Mouse (Mus musculus): Measurements from ENCODE around the gene Mefv. TPM values are rescaled to one million over a fixed set of nuclear protein-coding genes. Genes with fewer than 3 reads are reported as not detected.
A peak's percentile ranks its signal among the peaks of the same experiment; 100 is the strongest.
"Not testable (repeated sequence)": the region's sequence is repeated elsewhere in the genome, so short reads cannot be mapped to it uniquely, and the experiment has no call there.

The Mefv gene
- total RNA-seq (2022) = under 1 TPM in 1 of 4 experiments, not detected in 3; 0.19 TPM

DNA sequence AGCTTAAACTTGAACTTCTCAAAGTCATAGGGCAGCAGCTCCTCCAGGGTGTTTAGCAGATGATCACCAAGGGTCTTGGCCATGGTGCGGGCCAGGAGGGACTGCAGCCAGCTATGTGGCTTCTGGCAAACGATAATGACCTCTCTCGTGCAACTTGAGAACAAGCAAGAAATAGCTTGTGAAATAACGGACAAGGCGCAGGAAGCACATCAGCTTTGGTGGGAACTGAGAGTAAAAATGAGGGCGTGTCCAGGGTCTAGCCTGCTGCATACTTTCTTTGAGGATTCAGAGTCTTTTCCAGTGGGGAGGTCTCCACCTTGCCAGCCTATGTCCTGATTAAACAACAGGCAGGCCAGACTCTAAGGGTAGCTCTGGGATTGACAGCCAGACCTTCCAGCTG is at the start of gene Mefv:
Mefv (minus strand) TSS at position 118 of the 400 bp plus-strand sequence.
- no peak for DNase-seq

GRCm38 (mm10) chr16:3748976-3749375 is 31.1 kb upstream of the Mefv start:
- no peak for DNase-seq

DNA sequence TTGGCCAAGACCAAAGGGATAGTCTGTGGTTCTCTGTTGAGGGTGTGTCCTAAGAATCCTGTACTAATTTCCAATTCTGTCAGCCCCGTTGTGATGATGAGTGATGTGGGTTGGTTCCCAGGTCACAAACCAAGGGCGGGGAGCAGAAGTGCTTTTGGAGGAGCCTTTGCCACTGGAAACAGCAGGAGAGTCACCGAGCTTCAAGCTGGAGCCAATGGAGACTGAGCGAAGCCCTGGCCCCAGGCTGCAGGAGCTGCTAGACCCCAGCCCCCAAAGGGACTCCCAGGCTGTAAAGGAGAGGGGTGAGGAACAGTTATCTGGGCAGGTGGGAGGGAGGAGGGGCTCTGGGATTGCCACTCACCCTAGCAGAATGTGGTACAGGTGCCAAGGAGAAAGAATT is 27.8 kb upstream of the Mefv start:
- no peak for DNase-seq

GRCm38 (mm10) chr16:3744186-3744700 is 26.3 kb upstream of the Mefv start:
- DNase-seq = no peak

- peak; percentile 94 for DNase-seq
Measured at GRCm38 (mm10) chr16:3743503-3744185, 25.7 kb upstream of the Mefv start, which contains the start of gene Zfp263. Gene Zfp263, plus strand, starts transcription at chr16:3744093.

GRCm38 (mm10) chr16:3742466-3742865 is 24.6 kb upstream of the Mefv start:
- no peak for DNase-seq

DNA sequence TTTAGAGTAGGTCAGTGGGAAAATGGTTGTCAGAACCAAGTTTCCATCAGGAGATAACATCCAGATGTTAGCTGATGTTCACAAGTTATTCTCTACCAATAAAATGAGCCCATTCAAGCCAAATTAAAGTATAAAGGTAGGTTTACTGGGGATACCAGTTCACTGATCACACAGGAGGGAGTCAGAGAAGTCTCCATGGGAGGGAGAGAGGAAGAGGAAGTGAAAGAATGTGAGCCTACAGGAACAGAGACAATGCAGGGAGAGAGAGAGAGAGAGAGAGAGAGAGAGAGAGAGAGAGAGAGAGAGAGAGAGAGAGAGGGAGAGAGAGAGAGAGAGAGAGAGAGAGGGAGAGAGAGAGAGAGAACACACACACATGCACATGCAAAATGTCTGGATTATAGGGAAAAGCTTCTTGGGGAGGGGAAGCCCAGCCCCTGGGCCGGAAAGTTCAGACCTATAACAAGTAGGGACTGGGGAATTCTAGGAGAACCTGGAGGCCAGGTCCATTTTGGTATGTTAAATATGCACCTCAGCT is 15.4 kb upstream of the Mefv start:
- no peak for DNase-seq

DNA sequence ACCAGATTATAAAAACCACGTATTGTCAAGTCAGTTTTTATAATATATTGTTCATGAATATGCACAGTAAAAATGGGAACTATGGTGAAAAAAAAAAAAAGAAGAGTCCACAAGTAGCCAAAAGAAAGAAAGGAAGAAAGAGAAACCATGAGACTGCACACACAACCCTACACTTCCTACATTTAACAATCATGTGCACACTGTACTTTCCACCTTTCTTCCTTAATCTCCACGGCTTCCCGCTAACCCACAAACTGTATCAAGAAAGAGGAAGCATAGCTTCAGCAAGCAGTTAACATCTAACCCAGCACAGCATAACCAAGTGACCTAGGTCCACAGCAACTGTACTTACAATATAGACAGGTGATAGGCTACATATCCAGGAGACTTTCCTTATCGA is 14.7 kb upstream of the Mefv start:
- DNase-seq = no peak

GRCm38 (mm10) chr16:3727980-3728720 is 10.3 kb upstream of the Mefv start:
- no peak for DNase-seq

DNA sequence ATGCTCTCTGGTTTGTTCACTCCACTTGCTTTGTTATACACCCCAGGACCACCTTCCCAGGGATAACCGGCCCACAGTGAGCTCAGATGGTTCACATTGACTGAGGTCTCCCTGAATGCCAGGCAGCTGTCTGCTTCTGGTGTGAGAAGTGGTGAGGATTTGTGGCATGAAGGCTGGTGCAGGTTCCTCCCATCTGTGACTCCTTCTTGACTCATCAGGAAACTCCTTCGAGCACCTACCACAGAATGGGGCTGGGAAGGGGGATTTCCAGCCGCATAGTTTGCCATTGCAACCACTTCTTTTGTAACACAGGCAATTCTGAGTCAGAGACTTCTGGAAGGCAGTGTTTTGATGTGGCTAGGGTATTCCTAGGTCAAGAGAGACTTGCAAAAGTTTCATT is 5.3 kb upstream of the Mefv start:
- no peak for DNase-seq

DNA sequence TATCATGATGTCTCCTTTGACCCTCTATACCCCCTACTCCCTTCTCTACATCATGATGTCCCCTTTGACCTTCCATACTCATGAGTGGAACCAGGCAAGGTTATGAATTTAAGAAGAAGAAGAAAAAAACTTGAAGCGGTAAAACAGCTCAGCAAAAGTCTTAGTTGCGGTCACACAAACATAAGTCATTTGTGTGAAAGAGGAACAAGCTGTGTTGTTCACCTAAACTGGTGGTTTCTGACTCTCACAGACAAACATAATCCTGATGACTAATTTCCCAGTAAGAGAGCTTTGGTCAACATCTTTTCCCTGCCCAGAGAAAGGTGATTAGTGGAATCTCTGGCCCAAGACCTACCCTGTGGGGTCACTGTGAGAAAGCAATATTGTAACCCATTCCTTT is 3.2 kb downstream of the Mefv start:
- no peak for DNase-seq

DNA sequence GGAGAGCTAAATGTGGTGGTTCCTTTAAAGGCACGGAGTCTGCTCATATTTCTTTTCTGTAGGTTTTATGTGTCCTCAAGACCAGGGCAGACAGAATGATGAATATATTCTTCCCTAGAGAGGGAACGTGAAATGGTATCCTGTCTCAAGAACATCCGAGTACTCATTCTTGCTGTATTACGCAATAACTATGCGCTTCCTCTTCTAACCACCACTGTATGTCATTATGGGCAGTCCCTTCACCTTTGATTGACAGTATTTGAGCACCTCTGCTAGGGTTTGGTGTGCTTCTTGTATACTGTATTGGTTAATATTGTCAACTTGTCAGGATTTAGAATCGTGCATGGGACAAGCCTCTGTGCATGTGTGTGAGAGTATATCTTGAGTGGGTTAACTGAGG is 11.2 kb downstream of the Mefv start:
- no peak for DNase-seq

GRCm38 (mm10) chr16:3700893-3701292 is 17.0 kb downstream of the Mefv start:
- no peak for DNase-seq

DNA sequence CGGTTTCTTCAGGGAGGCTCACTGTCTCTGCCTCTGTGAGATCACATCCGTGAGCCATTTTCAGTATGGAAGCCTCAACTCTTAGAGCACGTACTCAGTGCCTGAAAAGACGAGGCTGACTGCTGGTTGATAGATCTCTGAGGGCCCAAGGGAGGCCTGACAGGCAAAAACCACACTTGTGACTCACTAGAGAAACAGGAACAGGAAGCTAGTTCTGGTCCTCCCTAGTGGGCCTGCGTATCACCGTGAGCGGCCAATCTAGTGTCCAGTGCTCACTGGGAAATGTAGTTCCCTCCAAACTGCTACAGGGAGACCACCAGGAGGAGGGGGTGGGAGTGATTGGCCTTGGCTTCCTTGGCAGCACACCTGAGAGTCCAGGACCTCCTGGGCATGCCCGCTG is 18.6 kb downstream of the Mefv start:
- DNase-seq = no peak

- not testable (repeated sequence) for DNase-seq
Measured at GRCm38 (mm10) chr16:3689608-3690007, 28.3 kb downstream of the Mefv start.

Other genes starting within 250 kb of the Mefv start
- not detected for gene Olfr161, start 127.1 kb downstream of the Mefv start, total RNA-seq (2022)
- gene Zfp263, start 26.0 kb upstream of the Mefv start, total RNA-seq (2022) = 10 to 100 TPM; 19.2 to 33.5 (median 28.1) TPM
- gene Olfr15, start 112.8 kb upstream of the Mefv start, total RNA-seq (2022) = not detected
- 10 to 100 TPM in 2 of 4 experiments, 1 to 10 TPM in 2; 6.2 to 22.0 (median 13.8) TPM for gene Zfp174, start 129.2 kb upstream of the Mefv start, total RNA-seq (2022)
- gene Naa60, start 154.3 kb upstream of the Mefv start, total RNA-seq (2022) = 100 to 1,000 TPM in 3 of 4 experiments, 10 to 100 TPM in 1; 96.5 to 162 (median 105) TPM
- gene Zfp597, start 166.5 kb upstream of the Mefv start, total RNA-seq (2022) = 10 to 100 TPM; 18.9 to 25.4 (median 21.3) TPM
- gene Gm20695, start 166.6 kb upstream of the Mefv start, total RNA-seq (2022) = 1 to 10 TPM; 1.6 to 2.2 (median 2.1) TPM
- gene 1700037C18Rik, start 190.6 kb upstream of the Mefv start, total RNA-seq (2022) = 1 to 10 TPM; 3.6 to 9.3 (median 5.5) TPM
- 10 to 100 TPM; 20.5 to 26.2 (median 22.8) TPM for gene Cluap1, start 190.7 kb upstream of the Mefv start, total RNA-seq (2022)